Mouse (Mus musculus) embryonic facial prominence, embryonic 10.5 days (tissue): ENCODE results near the gene F930015N05Rik. TPM values are rescaled to one million over a fixed set of nuclear protein-coding genes. Genes with fewer than 3 reads are reported as not detected.

Experiments
- DNase-seq: peaks from one replicate; pipeline ENCODE4 v3.0.0-alpha.2; 2017; ENCODE audit warnings: low spot score
- H3K27ac ChIP-seq: fragments of 300-500 bp; sonication (generic); replicated peaks from 2 replicates; pipeline ENCODE4 v1.5.1; 2016; ENCODE audit warnings: mild to moderate bottlenecking
- H3K27me3 ChIP-seq: fragments of 300-500 bp; sonication (generic); replicated peaks from 2 replicates; pipeline ENCODE4 v1.6.1; 2016; ENCODE audit warnings: low read depth, mild to moderate bottlenecking; ENCODE audit not compliant: poor library complexity, severe bottlenecking
- H3K36me3 ChIP-seq: fragments of 300-500 bp; sonication (generic); replicated peaks from 2 replicates; pipeline ENCODE4 v1.6.1; 2016; ENCODE audit warnings: mild to moderate bottlenecking, moderate library complexity
- H3K4me1 ChIP-seq: fragments of 300-500 bp; sonication (generic); 2 replicates; pipeline ENCODE4 v1.6.1; 2016
- H3K4me3 ChIP-seq: fragments of 300-500 bp; sonication (generic); 2 replicates; pipeline ENCODE4 v1.5.1; 2016; ENCODE audit warnings: mild to moderate bottlenecking, moderate library complexity
- H3K9me3 ChIP-seq: fragments of 300-500 bp; sonication (generic); 2 replicates; pipeline ENCODE4 v1.6.1; 2016; ENCODE audit warnings: mild to moderate bottlenecking
- WGBS: fragments of 180-500 bp; shearing (Covaris S2); methylation state at CpG from one replicate; pipeline ENCODE4 v1.1.7; 2016; 5-methylcytosine and 5-hydroxymethylcytosine counted together
- polyA plus RNA-seq: library from polyadenylated mRNA; unstranded; fragments of >200 nt; fragmentation: Nextera tagmentation; extraction: Ambion mirVana; gene quantifications from 2 replicates; pipeline ENCODE4 v1.2.1, GENCODE M21; 2016

F930015N05Rik gene
- polyA plus RNA-seq: 1.6 and 2.2 TPM in 2 replicates

GRCm38 (mm10) chr11:64436412-64436727 lies at the start of gene F930015N05Rik:
TSS of gene F930015N05Rik (minus strand) at chr11:64436653.
- DNase-seq: no peak
- H3K4me1 ChIP-seq: peaks cover 44% of the 10 kb centered on the region
- peaks cover 50% of the 10 kb centered on the region for H3K27me3 ChIP-seq
- WGBS: 0% methylated on average over 24 of the region's 24 CpGs
- H3K36me3 ChIP-seq: no peaks in the 10 kb centered on the region
- H3K9me3 ChIP-seq: no peaks in the 10 kb centered on the region
- peak within 1 kb of the TSS; percentile 75 for H3K4me3 ChIP-seq
- H3K27ac ChIP-seq: peak within 1 kb of the TSS; percentile 92

- no peaks in the 10 kb centered on the region for H3K27me3 ChIP-seq
- H3K9me3 ChIP-seq: no peaks in the 10 kb centered on the region
- H3K27ac ChIP-seq: no peak overlapping the region
- no peak for DNase-seq
- peaks cover 15% of the 10 kb centered on the region for H3K4me1 ChIP-seq
- no peak overlapping the region for H3K4me3 ChIP-seq
- H3K36me3 ChIP-seq: no peaks in the 10 kb centered on the region
- WGBS: 92% methylated on average over 3 of the region's 3 CpGs
Measured at GRCm38 (mm10) chr11:64481445-64481844, 45.0 kb upstream of the F930015N05Rik start.

- DNase-seq: no peak
- no peaks in the 10 kb centered on the region for H3K36me3 ChIP-seq
- peaks cover 16% of the 10 kb centered on the region for H3K4me1 ChIP-seq
- 78% methylated on average over 3 of the region's 3 CpGs for WGBS
- H3K27ac ChIP-seq: no peak overlapping the region
- H3K4me3 ChIP-seq: no peak overlapping the region
- H3K27me3 ChIP-seq: no peaks in the 10 kb centered on the region
- H3K9me3 ChIP-seq: no peaks in the 10 kb centered on the region
Measured at GRCm38 (mm10) chr11:64473679-64474078, 37.2 kb upstream of the F930015N05Rik start.

- Histone ChIP-seq H3K27me3 (no peaks in the 10 kb centered on the region), H3K4me1 (peaks cover 14% of the 10 kb centered on the region)
Measured at GRCm38 (mm10) chr11:64470689-64471088, 34.2 kb upstream of the F930015N05Rik start.

GRCm38 (mm10) chr11:64468737-64469136 lies 32.3 kb upstream of the F930015N05Rik start:
- H3K4me3 ChIP-seq: no peak overlapping the region
- H3K27ac ChIP-seq: no peak overlapping the region
- H3K27me3 ChIP-seq: no peaks in the 10 kb centered on the region
- no peaks in the 10 kb centered on the region for H3K36me3 ChIP-seq
- no peaks in the 10 kb centered on the region for H3K9me3 ChIP-seq
- DNase-seq: no peak
- 76% methylated on average over 4 of the region's 4 CpGs for WGBS
- H3K4me1 ChIP-seq: peaks cover 19% of the 10 kb centered on the region

More at GRCm38 (mm10) chr11:64470689-64471088, 34.2 kb upstream of the F930015N05Rik start:
- Histone ChIP-seq H3K36me3 (no peaks in the 10 kb centered on the region), H3K9me3 (no peaks in the 10 kb centered on the region), H3K4me3 (no peak overlapping the region), H3K27ac (no peak overlapping the region)
- DNase-seq: no peak

GRCm38 (mm10) chr11:64461746-64462145 lies 25.3 kb upstream of the F930015N05Rik start:
- no peak for DNase-seq
- Histone ChIP-seq H3K4me3 (no peak overlapping the region), H3K36me3 (no peaks in the 10 kb centered on the region), H3K9me3 (no peaks in the 10 kb centered on the region), H3K27me3 (no peaks in the 10 kb centered on the region), H3K4me1 (peaks cover 5% of the 10 kb centered on the region), H3K27ac (no peak overlapping the region)
- WGBS: 77% methylated on average over 3 of the region's 3 CpGs

- WGBS: 88% methylated on average over 9 of the region's 9 CpGs
- peaks cover 13% of the 10 kb centered on the region for H3K4me1 ChIP-seq
- 0 out of 2 replicates have a peak, but pooled peaks cover 2% of the 10 kb centered on the region for H3K27me3 ChIP-seq
- no peaks in the 10 kb centered on the region for H3K9me3 ChIP-seq
- H3K4me3 ChIP-seq: no peak overlapping the region
- no peak overlapping the region for H3K27ac ChIP-seq
- DNase-seq: no peak
- H3K36me3 ChIP-seq: 0 out of 2 replicates have a peak, but pooled peaks cover 4% of the 10 kb centered on the region
Measured at GRCm38 (mm10) chr11:64448586-64449315, 12.3 kb upstream of the F930015N05Rik start.

GRCm38 (mm10) chr11:64445227-64445626 lies 8.8 kb upstream of the F930015N05Rik start:
- WGBS: 87% methylated on average over 1 of the region's 1 CpGs
- no peak for DNase-seq
- Histone ChIP-seq H3K27ac (no peak overlapping the region), H3K27me3 (peaks cover 21% of the 10 kb centered on the region), H3K4me1 (peaks cover 38% of the 10 kb centered on the region), H3K4me3 (no peak overlapping the region), H3K9me3 (no peaks in the 10 kb centered on the region), H3K36me3 (0 out of 2 replicates have a peak, but pooled peaks cover 4% of the 10 kb centered on the region)

GRCm38 (mm10) chr11:64442701-64443100 lies 6.2 kb upstream of the F930015N05Rik start:
- H3K9me3 ChIP-seq: no peaks in the 10 kb centered on the region
- peak; percentile 22 for DNase-seq
- H3K27ac ChIP-seq: peak overlapping the region; percentile 51; the same call in 1 of the 2 replicates
- peaks cover 31% of the 10 kb centered on the region for H3K27me3 ChIP-seq
- H3K4me1 ChIP-seq: peaks cover 38% of the 10 kb centered on the region
- 36% methylated on average over 3 of the region's 3 CpGs for WGBS
- H3K36me3 ChIP-seq: no peaks in the 10 kb centered on the region
- H3K4me3 ChIP-seq: no peak overlapping the region

GRCm38 (mm10) chr11:64442119-64442518 lies 5.7 kb upstream of the F930015N05Rik start:
- Histone ChIP-seq H3K27me3 (peaks cover 35% of the 10 kb centered on the region), H3K4me3 (no peak overlapping the region), H3K4me1 (peaks cover 38% of the 10 kb centered on the region), H3K27ac (no peak overlapping the region), H3K36me3 (no peaks in the 10 kb centered on the region), H3K9me3 (no peaks in the 10 kb centered on the region)
- 40% methylated on average over 8 of the region's 8 CpGs for WGBS
- DNase-seq: peak; percentile 38

- H3K27me3 ChIP-seq: peaks cover 52% of the 10 kb centered on the region
- DNase-seq: no peak
- H3K27ac ChIP-seq: no peak overlapping the region
- peak overlapping the region; percentile 75; the same call in 1 of the 2 replicates for H3K4me3 ChIP-seq
- H3K4me1 ChIP-seq: peaks cover 59% of the 10 kb centered on the region
- H3K9me3 ChIP-seq: no peaks in the 10 kb centered on the region
- no peaks in the 10 kb centered on the region for H3K36me3 ChIP-seq
- WGBS: 26% methylated on average over 3 of the region's 3 CpGs
Measured at GRCm38 (mm10) chr11:64438909-64439308, 2.5 kb upstream of the F930015N05Rik start.

GRCm38 (mm10) chr11:64437721-64438120 lies 1.3 kb upstream of the F930015N05Rik start:
- Histone ChIP-seq H3K27ac (no peak overlapping the region), H3K27me3 (peaks cover 50% of the 10 kb centered on the region), H3K9me3 (no peaks in the 10 kb centered on the region), H3K4me1 (peaks cover 53% of the 10 kb centered on the region), H3K4me3 (peak overlapping the region; percentile 75), H3K36me3 (no peaks in the 10 kb centered on the region)
- DNase-seq: no peak
- WGBS: 17% methylated on average over 3 of the region's 3 CpGs

- H3K27me3 ChIP-seq: peaks cover 50% of the 10 kb centered on the region
- DNase-seq: no peak
- peak overlapping the region; percentile 92 for H3K27ac ChIP-seq
- H3K4me3 ChIP-seq: peak overlapping the region; percentile 75
- 13% methylated on average over 5 of the region's 5 CpGs for WGBS
- H3K4me1 ChIP-seq: peaks cover 47% of the 10 kb centered on the region
- H3K9me3 ChIP-seq: no peaks in the 10 kb centered on the region
- H3K36me3 ChIP-seq: no peaks in the 10 kb centered on the region
Measured at GRCm38 (mm10) chr11:64436791-64437298, 392 bp upstream of the F930015N05Rik start.
